Mouse (Mus musculus): ENCODE results near the gene Arhgap40. TPM values are rescaled to one million over a fixed set of nuclear protein-coding genes. Genes with fewer than 3 reads are reported as not detected.

The Arhgap40 gene
- polyA plus RNA-seq, 1 experiment from 2014 or later, result not detected

GRCm38 (mm10) chr2:158546751-158547150 is 34.2 kb downstream of the Arhgap40 start:
- DNase-seq (ENCODE audit: low spot score), result peak; percentile 83

- DNase-seq (ENCODE audit: low spot score), result peak; percentile 74
These were observed 37.5 kb downstream of the Arhgap40 start for GRCm38 (mm10) chr2:158550067-158550466.

- DNase-seq (ENCODE audit: low spot score), result no peak
These were observed 41.8 kb downstream of the Arhgap40 start for GRCm38 (mm10) chr2:158554366-158554765.

DNA sequence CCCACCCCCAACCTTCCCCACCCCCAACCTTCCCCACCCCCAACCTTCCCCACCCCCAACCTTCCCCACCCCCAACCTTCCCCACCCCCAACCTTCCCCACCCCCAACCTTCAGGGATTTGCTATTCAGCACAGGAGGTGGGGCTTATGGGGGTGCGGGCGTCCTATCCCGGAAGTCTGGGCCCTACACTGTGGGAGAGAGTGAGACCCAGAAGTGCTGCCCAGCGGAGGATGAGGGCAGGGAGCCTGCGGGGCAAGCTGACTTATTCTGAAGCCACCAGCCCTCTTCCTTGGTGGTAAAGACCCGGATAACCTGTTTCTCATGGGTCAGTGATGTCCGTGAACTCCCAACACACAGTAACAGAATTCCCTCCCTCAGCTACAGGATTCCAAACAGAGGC is 42.7 kb downstream of the Arhgap40 start:
- peak; percentile 14 for DNase-seq (ENCODE audit: low spot score)

DNA sequence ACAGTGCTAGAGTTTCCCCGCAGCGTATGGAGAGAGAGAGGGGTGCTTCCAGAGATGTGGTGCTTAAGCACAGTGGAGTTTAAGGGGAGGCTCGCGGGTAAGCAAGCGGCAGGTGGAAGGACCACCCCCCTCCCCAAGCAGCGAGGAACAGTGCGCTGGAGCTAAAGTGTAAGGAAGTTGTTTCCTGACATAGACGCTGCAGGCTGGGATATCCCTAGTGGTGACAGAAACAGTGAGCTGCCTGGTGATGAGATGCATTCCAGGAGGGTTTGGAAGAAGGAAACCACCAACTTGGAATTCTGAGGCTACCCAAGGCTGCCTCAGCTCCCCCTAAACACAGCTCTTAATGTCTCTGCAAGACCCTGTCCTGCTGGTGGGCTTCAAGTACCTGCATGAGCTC is 43.2 kb downstream of the Arhgap40 start:
- no peak for DNase-seq (ENCODE audit: low spot score)

DNA sequence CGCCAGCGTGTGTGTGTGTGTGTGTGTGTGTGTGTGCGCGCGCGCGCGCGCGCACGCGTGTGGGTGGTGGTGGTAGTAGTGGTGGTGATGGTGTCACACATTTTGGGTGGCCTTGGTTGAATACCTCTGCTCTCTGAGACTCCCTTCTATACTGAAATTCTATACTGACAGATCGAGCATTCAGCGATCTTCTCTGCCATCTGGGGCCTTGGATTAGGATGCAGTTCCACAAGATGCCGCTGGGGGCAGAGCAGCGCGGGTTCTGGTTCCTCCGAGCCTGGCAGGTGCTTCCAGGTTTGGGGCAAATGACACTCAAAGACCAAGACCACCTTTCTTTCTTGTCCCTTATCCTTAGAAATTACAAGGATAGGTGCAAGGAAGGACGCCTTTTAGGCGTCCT is 43.6 kb downstream of the Arhgap40 start:
- DNase-seq (ENCODE audit: low spot score), result peak; percentile 71

- no peak for DNase-seq (ENCODE audit: low spot score)
These were observed 44.2 kb downstream of the Arhgap40 start for GRCm38 (mm10) chr2:158556750-158557149.

DNA sequence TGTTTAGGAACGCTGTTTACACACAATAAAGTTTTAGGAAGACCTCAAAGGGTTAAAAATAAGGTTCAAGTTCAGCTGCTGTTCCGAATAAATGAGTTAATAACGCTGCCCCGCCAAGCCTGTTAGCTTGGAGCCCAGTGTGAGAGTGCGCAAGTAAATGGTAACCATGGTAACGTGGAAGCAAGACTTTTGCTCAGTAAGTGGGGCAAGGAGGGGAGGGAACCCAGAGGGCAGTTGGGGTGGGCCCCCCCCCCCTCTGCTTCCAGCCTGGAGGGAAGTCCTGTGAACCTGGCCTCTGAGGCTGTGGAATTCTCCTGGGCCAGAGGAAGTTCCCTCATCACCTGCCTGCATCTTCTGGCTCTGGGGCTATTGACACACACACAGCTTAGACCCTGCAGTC is 47.3 kb downstream of the Arhgap40 start:
- no peak for DNase-seq (ENCODE audit: low spot score)

DNA sequence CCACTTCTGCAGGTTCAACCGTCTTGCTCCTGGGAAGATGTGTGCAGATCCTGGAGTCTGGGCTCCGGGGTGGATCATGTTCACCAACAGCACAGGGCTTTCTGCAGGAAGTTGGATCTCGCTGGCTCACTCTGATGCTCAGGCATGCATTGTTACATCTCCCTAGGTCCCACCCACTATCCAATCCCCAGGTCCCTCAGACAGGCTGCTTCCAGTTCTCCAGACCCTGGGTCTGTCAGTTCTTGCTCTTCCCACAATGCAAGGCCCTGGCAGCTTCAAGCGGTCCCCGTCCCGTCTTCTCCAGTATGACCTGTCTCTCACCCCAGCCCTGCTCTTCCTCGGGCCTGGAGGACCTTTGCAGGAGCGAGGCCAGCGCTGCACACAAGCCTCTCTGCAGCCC is 48.2 kb downstream of the Arhgap40 start:
- no peak for DNase-seq (ENCODE audit: low spot score)

DNA sequence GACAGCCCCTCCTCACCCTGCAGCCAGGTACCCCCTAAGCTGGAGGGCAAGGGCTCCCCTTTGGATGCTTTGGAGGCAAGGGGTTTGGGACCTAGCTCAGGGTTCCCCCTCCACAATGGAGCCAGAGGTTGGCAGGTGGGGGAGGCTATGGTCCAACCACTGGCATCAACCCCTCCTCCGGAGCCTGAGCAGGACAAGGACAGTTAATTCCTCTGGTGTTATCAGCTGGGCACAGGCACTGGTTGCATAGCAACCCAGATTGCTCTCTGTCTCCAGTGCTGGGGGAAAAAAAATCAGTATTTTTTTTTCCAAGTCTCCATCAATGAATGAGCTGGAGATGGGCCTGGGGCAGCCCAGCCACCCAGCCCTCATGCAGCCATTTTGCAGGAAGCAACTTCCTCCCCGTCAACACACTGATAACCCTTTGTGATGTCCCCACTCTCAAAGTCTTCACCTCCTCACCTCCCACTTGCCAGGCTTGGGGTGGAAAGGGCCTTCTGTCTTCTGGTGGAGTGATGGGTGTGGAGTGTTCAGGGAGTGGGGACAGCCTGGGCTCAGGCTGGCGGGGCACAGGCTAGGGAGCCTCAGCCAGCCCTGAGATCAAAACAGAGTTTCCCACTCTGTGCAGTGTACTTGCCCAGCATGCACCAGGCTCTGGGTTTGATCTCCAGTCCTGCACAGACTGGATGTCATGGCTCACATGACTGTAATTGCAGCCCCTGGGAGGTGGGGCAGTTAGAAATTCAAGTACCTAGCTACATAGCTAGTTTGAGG is 49.0 kb downstream of the Arhgap40 start:
- DNase-seq (ENCODE audit: low spot score), result no peak

DNA sequence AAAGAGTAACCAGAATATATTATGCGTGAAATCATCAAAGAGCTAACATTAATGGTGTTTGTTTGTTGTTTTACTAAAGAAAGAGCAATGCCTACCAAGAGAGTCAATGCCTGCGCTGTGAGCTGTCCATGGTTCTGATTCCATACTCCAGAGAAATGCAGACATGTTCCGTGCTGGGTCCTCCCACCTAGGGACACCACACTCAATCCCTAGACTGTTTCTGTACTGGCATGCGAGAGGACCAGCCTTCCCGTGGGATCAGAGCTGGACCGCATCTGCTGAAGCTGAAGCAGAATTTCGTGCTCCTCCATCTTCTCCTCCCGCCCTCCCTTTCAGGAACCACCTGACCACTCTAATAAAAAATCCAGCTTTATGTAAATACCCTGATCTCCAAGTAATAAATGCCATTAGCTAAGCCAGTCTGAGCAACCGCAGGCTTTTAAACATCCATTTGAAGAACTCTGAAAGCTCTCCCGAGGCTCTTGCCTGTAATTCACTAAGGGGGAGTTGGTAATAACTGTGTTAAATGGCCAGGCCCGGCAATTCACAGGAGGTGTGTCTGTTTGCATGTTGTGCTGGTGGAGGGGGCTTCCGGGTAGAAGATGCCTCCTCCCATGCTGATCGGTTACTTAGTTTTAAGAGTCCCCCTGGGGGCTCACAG is 58.0 kb downstream of the Arhgap40 start:
- peak; percentile 46 for DNase-seq (ENCODE audit: low spot score)

DNA sequence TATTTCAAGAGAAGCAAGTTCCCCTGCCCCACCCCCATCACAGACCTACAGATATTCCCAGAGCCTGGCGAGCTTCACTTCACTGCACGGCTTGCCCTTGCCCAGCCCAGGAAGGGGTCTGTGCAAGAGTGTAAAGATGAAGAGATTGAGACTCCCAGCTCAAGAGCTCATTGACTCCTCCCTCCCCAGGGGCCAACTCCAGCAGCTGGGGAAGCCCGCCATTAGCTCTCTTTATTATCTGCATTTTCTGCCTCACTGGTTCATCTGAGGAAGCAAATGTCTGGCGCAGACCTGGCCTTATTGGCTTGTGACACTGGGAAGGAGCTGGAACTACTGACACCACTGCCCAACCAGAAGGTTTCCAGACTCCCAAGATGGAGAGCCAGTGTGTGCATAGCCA is 67.4 kb downstream of the Arhgap40 start:
- DNase-seq (ENCODE audit: low spot score), result no peak

- no peak for DNase-seq (ENCODE audit: low spot score)
These were observed 72.2 kb downstream of the Arhgap40 start for GRCm38 (mm10) chr2:158584621-158585358.

DNA sequence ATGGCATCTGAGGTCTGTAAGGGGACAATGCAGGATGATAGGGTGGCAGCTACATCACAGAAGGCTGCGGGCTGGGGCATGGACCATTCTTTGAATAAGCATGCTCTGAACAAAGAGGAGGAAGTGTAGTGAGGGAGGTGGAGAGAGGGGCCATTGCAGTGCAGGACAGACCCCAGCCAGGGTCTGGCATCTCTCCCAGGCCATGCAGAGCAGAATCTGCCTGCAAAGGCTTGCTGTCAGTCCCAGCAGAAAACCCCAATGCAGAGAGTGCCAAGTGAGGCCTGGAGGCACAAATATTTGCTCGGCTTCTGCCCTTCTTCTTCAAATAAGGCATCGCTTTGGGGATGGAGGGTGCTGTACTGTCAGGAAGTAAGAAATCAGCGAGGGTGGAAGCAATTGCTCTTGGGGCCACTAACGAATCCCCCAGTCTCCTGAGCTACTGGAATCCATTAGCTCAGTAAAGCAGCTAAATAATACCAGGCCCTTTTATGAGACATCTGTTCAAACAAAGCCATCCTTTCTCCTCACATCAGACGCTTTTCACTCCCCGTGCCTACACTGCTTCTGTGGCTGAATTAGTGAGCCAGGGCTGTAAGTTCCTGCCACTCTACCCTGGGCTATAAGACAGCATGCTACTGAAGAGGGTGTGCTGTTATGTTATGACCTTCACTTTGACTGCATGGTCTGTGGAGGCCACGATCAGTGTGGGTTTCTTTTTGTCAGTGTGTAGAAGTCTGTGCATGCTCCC is 76.1 kb downstream of the Arhgap40 start:
- DNase-seq (ENCODE audit: low spot score), result no peak

- DNase-seq (ENCODE audit: low spot score), result no peak
These were observed 77.9 kb downstream of the Arhgap40 start for GRCm38 (mm10) chr2:158590495-158590894.

DNA sequence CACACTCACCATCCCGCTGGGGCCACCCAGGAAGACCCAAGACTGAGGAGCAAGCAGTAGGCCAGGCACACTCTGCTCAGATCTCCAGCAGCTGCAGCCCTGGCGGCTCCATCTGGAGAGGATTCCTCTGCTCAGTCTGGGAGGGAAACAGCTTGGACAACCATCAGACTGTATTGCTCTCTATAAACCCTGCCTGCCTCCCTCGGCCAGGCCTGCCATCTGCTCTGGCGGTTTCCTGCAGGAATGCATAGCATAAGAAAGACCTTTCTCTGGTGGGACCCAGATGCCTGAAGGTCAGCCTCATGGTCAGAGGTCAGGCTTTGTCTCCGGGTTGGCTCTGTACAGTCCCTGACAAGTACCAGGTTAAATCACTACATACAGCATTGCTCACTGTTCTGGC is 78.7 kb downstream of the Arhgap40 start:
- no peak for DNase-seq (ENCODE audit: low spot score)

- DNase-seq (ENCODE audit: low spot score), result no peak
These were observed 80.8 kb downstream of the Arhgap40 start for GRCm38 (mm10) chr2:158593371-158593770.

DNA sequence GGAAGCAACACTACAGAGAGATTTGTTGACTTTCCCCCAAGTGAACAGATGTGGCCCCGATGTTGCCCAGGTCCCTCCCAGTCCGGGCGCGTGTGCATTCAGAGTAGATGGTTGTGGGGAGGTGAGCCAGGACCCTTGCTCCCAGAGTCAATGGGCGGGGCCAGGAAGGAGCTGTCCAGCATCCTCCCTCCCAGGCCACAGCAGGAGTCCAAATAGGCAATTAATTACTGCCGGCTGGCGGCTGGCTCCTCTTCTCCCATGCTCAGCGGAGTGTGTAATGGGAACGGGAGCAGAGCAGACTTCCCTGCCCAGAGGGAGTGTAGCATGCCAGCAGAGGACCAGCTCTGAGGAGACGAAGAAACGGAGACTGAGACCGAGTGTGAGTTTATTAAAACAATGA is 82.5 kb downstream of the Arhgap40 start:
- no peak for DNase-seq (ENCODE audit: low spot score)

- DNase-seq (ENCODE audit: low spot score), result no peak
These were observed 83.0 kb downstream of the Arhgap40 start for GRCm38 (mm10) chr2:158595577-158595976.

GRCm38 (mm10) chr2:158596803-158597202 is 84.2 kb downstream of the Arhgap40 start:
- no peak for DNase-seq (ENCODE audit: low spot score)
